Mouse (Mus musculus) megakaryocyte, embryonic 14.5 days (primary cell): ENCODE data around the gene Alg10b.
"Not testable (repeated sequence)": the region's sequence is repeated elsewhere in the genome, so short reads cannot be mapped to it uniquely, and the experiment has no call there.

Experiments
- FLI1 ChIP-seq: IDR thresholded peaks from 2 replicates; pipeline ENCODE4 v1.6.1; 2012; ENCODE audit warnings: low read length, inconsistent platforms, mixed read lengths
- GATA1 ChIP-seq: IDR thresholded peaks from 3 replicates; pipeline ENCODE4 v1.6.1; 2012; ENCODE audit warnings: mixed read lengths, low read length, inconsistent platforms, borderline replicate concordance

GRCm38 (mm10) chr15:90183108-90183507, 41.0 kb upstream of the Alg10b start:
- TF ChIP-seq GATA1, FLI1: not testable (repeated sequence)
